ENCODE assay signal across 13 mouse cellular contexts in the genomic region with DNA sequence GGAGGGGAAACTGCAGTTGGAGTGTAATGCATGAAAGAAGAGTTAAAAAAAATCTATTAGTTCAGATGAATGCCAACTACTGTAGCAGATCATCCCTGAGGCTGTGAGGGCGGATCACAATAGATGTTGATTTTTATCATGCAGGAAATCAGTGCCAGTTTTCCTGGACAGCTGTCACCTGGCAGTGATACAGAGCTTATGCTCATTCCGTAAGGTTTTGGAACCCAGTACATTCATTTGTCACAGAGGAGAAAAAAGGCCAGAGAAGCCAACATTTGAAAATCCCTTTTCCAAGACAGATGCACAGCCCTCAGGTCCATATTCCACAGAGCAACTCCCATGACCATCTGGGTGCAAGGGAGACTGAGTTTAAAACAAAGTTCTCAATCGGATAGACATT.
DNase-seq lines count a peak whose midpoint lies in the region; ATAC-seq and TF ChIP-seq lines count a peak whose summit lies in the region.
"Had no signal": no experiment of that assay in that cellular context is flagged by ENCODE, and none has a peak within 500 bp of the region (broad histone marks: within the 10 kb centered on the region; RNA-seq: fewer than 3 reads in every experiment).

No protein-coding gene starts in this region.

- DNase-seq in brain, adult 2 months (ENCODE audit: low read depth, low spot score), result peak; percentile 77
- peak; percentile 65 for DNase-seq in brain, embryonic 14.5 days (ENCODE audit: low read depth)
- peak; percentile 47 to 69 for DNase-seq in cerebellum, postnatal 14 days
- DNase-seq in layer of hippocampus, adult 9-10 months (ENCODE audit: low spot score), result peak; percentile 37
- no peak for DNase-seq in heart, postnatal 4 days
- DNase-seq in adrenal gland, adult 18-20 months (ENCODE audit: low spot score in 2 of 2), result no peak
- DNase-seq: adrenal gland, postnatal 10 days; lung, adult 2 months; right cerebral cortex, postnatal 14 days had no signal

- no peak for TF ChIP-seq CTCF in brain, embryonic 14.5 days (IDR thresholded peaks at IDR 0.05; ENCODE audit: borderline replicate concordance, extremely low read depth, insufficient read depth, insufficient read length)

- ATAC-seq in activated CD4-positive, CD25-positive, alpha-beta regulatory T cell, adult 4 months, result no peak
- ATAC-seq: CD4-positive, CD25-positive, alpha-beta regulatory T cell, adult 4 months; inflammation-experienced regulatory T-cells, adult 6 months; midbrain, embryonic 15.5 days had no signal

- no peak for TF ChIP-seq POLR2A in brain, embryonic 14.5 days (IDR thresholded peaks at IDR 0.05; ENCODE audit: borderline replicate concordance, extremely low read depth, insufficient read depth, insufficient read length, poor library complexity, severe bottlenecking)

Comparison
In these comparisons a context has a peak if more than half of its experiments do, and no peak if none do; other contexts are left out.
1. DNase-seq: peak in brain, adult 2 months (single experiment), brain, embryonic 14.5 days (single experiment), cerebellum, postnatal 14 days (2 of 2) and layer of hippocampus, adult 9-10 months (single experiment); none in heart, postnatal 4 days (single experiment) and adrenal gland, adult 18-20 months (0 of 2).